Mouse (Mus musculus): ENCODE data around the gene Gm1123. TPM values are rescaled to one million over a fixed set of nuclear protein-coding genes. Genes with fewer than 3 reads are reported as not detected.

Gene Gm1123
- polyA plus RNA-seq, 1 experiment from 2014 or later, result not detected

DNA sequence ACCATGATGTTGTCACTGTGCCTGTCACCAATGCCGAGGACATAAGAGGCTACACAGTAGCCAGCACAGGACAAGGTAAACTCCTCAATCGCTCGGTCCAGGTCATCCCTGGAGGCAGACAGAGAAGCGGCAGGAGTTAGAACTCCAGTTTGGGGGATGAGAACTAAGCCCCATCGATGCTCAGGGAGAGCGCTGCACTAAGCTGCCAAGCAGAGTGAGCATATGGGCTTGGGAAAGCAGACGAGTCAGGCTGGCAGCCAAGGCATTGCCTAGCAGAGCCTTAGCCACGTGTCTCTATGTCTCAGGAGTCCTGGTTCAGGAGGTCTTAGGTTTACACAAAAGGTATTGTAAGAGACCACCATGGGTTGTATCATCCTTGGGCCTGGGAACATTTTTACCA lies 9.2 kb upstream of the Gm1123 start:
- H3K4me1 ChIP-seq, result no peaks in the 10 kb centered on the region
- no peak overlapping the region for H3K4me3 ChIP-seq (replicated peaks)
- H3K9me3 ChIP-seq (replicated peaks), result no peaks in the 10 kb centered on the region
- no peak overlapping the region for H3K4me2 ChIP-seq (replicated peaks)
- WGBS, result 86% methylated on average over 8 of the region's 8 CpGs
- H3K36me3 ChIP-seq, result 0 out of 2 replicates have a peak, but pooled peaks cover 12% of the 10 kb centered on the region
- H3K9ac ChIP-seq, result no peak overlapping the region
- H3K27me3 ChIP-seq, result no peaks in the 10 kb centered on the region
- H3K27ac ChIP-seq (replicated peaks), result no peak overlapping the region
- no peak for ATAC-seq (ENCODE audit: insufficient number of reproducible peaks, low FRiP score, low TSS enrichment, low read depth)

DNA sequence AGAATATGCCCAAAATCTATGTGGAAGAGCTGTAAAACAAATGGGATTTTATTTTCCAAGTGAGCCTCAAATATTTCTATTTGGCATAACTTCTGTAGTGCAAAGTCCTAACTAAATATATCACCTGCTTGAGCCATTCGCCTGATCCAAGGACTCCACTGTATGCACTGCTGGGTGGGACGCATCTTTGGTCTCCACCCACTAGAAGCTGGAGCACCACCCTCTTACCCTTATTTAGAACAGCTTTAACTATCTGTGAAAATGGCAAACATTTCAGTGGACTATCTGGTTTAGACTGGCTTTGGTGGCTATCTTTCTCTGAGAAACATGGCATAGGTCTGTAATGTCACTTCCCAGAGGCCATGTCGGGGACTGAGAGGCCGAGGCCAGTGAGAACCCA lies 7.1 kb upstream of the Gm1123 start:
- 93% methylated on average over 4 of the region's 4 CpGs for WGBS
- Histone ChIP-seq H3K4me2 (replicated peaks) (no peak overlapping the region), H3K9me3 (replicated peaks) (no peaks in the 10 kb centered on the region), H3K27ac (replicated peaks) (no peak overlapping the region), H3K4me1 (no peaks in the 10 kb centered on the region), H3K36me3 (0 out of 2 replicates have a peak, but pooled peaks cover 12% of the 10 kb centered on the region), H3K4me3 (replicated peaks) (no peak overlapping the region), H3K27me3 (no peaks in the 10 kb centered on the region), H3K9ac (no peak overlapping the region)
- ATAC-seq (ENCODE audit: insufficient number of reproducible peaks, low FRiP score, low TSS enrichment, low read depth), result no peak

DNA sequence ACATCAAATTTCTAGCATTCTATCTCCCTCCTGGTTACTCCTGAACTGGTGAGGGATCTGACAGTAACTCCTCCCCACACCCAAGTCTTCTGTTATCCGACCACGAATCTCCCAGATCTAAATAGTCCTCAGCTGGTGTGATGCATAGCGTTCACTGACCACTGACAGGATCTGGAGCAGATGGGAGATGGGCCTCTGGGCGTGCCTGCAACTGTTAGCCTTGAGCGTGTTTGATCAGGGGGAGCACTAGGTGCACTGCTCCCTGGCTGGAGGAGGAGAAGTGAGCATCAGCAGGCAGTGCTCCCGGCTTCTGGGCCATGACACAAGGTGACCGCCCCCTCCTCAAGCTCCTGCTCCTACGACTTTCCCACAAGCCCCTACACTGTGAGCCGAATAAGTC lies 6.5 kb upstream of the Gm1123 start:
- Histone ChIP-seq H3K9ac (no peak overlapping the region), H3K36me3 (0 out of 2 replicates have a peak, but pooled peaks cover 12% of the 10 kb centered on the region), H3K4me2 (replicated peaks) (no peak overlapping the region), H3K27ac (replicated peaks) (no peak overlapping the region), H3K27me3 (no peaks in the 10 kb centered on the region), H3K9me3 (replicated peaks) (no peaks in the 10 kb centered on the region), H3K4me1 (no peaks in the 10 kb centered on the region), H3K4me3 (replicated peaks) (no peak overlapping the region)
- WGBS, result 74% methylated on average over 9 of the region's 9 CpGs
- ATAC-seq (ENCODE audit: insufficient number of reproducible peaks, low FRiP score, low TSS enrichment, low read depth), result no peak

DNA sequence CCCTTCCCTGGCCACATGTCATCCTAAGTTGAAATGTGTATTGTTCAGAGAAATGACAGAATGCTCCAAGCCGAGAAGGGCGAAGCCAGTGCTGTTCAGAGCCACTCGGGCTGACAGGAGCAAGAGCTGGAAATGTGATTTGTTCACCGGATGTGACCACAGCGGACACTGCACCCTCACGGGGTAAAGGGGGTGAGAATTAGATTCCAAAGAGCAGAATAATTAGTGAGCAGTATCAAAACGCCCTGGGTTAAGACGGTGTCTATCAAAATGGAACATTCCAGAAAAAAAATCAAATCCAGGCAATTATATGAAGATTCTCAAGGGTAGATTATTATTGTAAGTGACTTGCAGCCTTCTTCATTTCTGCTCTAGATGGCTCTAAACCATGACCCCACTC lies 1.4 kb downstream of the Gm1123 start:
- no peak for ATAC-seq (ENCODE audit: insufficient number of reproducible peaks, low FRiP score, low TSS enrichment, low read depth)
- WGBS, result 88% methylated on average over 8 of the region's 8 CpGs
- H3K9me3 ChIP-seq (replicated peaks), result no peaks in the 10 kb centered on the region
- H3K4me1 ChIP-seq, result no peaks in the 10 kb centered on the region
- no peaks in the 10 kb centered on the region for H3K27me3 ChIP-seq
- H3K4me2 ChIP-seq (replicated peaks), result no peak overlapping the region
- H3K36me3 ChIP-seq, result 0 out of 2 replicates have a peak, but pooled peaks cover 4% of the 10 kb centered on the region
- H3K9ac ChIP-seq, result no peak overlapping the region
- H3K27ac ChIP-seq (replicated peaks), result no peak overlapping the region
- H3K4me3 ChIP-seq (replicated peaks), result no peak overlapping the region

DNA sequence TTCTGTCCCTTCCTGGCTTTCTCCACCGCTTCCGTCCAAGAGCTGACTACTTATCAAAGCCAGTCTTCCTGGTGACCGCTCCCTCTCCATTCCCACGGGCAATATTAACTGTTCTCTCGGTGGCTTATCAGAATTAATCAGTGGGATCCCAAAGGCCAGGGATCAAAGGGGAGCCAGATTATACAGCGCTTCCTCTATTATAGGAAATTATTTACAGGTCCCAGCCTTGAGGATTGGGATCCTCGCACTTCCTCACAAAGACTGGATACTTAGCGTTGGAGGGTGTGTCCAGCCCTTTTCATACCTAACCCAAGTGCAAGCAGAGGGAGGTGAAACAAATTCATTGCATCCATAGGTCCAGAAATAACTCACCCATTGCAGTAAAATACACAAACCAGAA lies 3.5 kb downstream of the Gm1123 start:
- no peaks in the 10 kb centered on the region for H3K27me3 ChIP-seq
- ATAC-seq (ENCODE audit: insufficient number of reproducible peaks, low FRiP score, low TSS enrichment, low read depth), result no peak
- H3K4me1 ChIP-seq, result no peaks in the 10 kb centered on the region
- no peaks in the 10 kb centered on the region for H3K9me3 ChIP-seq (replicated peaks)
- no peak overlapping the region for H3K4me2 ChIP-seq (replicated peaks)
- H3K9ac ChIP-seq, result no peak overlapping the region
- WGBS, result 75% methylated on average over 8 of the region's 8 CpGs
- no peak overlapping the region for H3K4me3 ChIP-seq (replicated peaks)
- 0 out of 2 replicates have a peak, but pooled peaks cover 4% of the 10 kb centered on the region for H3K36me3 ChIP-seq
- no peak overlapping the region for H3K27ac ChIP-seq (replicated peaks)

DNA sequence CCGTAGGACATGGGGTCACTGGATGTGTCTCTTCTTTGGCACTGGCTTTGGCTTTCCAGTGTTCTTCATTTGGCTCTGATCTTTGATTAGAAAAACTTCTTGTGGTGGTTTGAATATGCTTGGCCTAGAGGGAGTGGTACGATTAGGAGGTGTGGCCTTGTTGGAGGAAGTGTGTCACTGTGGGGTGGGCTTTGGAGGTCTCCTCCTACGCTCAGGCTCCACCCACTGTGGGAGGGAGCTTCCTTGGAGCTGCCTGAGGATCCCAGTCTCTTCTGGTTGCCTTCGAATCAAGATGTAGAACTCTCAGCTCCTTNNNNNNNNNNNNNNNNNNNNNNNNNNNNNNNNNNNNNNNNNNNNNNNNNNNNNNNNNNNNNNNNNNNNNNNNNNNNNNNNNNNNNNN lies 13.8 kb downstream of the Gm1123 start:
- ATAC-seq (ENCODE audit: insufficient number of reproducible peaks, low FRiP score, low TSS enrichment, low read depth), result no peak
- Histone ChIP-seq H3K27me3 (no peaks in the 10 kb centered on the region), H3K27ac (replicated peaks) (no peak overlapping the region), H3K36me3 (no peaks in the 10 kb centered on the region), H3K9ac (no peak overlapping the region), H3K4me3 (replicated peaks) (no peak overlapping the region), H3K4me2 (replicated peaks) (no peak overlapping the region), H3K4me1 (no peaks in the 10 kb centered on the region), H3K9me3 (replicated peaks) (no peaks in the 10 kb centered on the region)
- WGBS, result 82% methylated on average over 4 of the region's 4 CpGs

DNA sequence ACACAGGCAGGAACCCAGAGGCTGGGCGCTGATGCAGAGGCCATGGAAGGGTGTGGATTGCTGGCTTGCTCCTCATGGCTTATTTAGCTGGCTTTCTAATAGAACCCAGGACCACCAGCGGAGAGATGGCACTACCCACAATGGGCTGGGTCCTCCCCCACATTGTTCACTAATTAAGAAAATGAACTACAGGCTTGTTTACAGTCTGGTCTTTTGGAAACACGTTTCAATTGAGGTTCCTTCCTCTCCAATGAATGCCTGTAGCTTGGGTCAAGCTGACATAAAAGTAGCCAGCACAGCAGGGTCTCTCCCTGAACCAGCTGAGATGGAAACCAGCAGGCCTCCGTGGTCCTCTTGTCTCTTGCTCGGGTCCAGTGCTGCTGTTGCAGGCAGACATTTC lies 14.3 kb downstream of the Gm1123 start:
- ATAC-seq (ENCODE audit: insufficient number of reproducible peaks, low FRiP score, low TSS enrichment, low read depth), result no peak
- no peak overlapping the region for H3K4me3 ChIP-seq (replicated peaks)
- 38% methylated on average over 5 of the region's 5 CpGs for WGBS

DNA sequence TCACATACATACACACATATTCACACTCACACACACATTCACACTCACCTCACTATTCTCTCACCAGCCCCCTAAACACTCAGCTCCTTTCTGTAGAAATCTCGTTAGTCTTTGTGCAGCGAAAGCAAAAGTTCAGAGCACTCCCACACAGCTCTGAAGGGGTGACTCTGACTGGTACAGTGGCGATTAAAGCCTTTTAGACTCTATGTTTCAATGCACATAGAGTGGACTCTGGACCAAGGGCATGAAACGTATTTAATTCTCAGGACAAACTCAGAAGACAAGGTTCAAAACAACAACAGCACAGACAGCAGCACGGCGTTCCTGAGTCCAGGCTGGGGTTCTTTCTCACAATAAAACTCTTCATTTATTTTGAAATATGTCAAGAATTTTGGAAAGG lies 17.8 kb downstream of the Gm1123 start:
- Histone ChIP-seq H3K36me3 (no peaks in the 10 kb centered on the region), H3K27ac (replicated peaks) (no peak overlapping the region), H3K9ac (no peak overlapping the region), H3K4me1 (no peaks in the 10 kb centered on the region), H3K9me3 (replicated peaks) (no peaks in the 10 kb centered on the region), H3K4me3 (replicated peaks) (no peak overlapping the region), H3K27me3 (no peaks in the 10 kb centered on the region), H3K4me2 (replicated peaks) (no peak overlapping the region)
- ATAC-seq (ENCODE audit: insufficient number of reproducible peaks, low FRiP score, low TSS enrichment, low read depth), result no peak
- WGBS, result 82% methylated on average over 6 of the region's 6 CpGs

More for the DNA sequence above, 14.3 kb downstream of the Gm1123 start:
- no peaks in the 10 kb centered on the region for H3K27me3 ChIP-seq
- H3K9ac ChIP-seq, result no peak overlapping the region
- H3K9me3 ChIP-seq (replicated peaks), result no peaks in the 10 kb centered on the region
- H3K4me1 ChIP-seq, result no peaks in the 10 kb centered on the region
- no peak overlapping the region for H3K4me2 ChIP-seq (replicated peaks)
- no peak overlapping the region for H3K27ac ChIP-seq (replicated peaks)
- no peaks in the 10 kb centered on the region for H3K36me3 ChIP-seq

DNA sequence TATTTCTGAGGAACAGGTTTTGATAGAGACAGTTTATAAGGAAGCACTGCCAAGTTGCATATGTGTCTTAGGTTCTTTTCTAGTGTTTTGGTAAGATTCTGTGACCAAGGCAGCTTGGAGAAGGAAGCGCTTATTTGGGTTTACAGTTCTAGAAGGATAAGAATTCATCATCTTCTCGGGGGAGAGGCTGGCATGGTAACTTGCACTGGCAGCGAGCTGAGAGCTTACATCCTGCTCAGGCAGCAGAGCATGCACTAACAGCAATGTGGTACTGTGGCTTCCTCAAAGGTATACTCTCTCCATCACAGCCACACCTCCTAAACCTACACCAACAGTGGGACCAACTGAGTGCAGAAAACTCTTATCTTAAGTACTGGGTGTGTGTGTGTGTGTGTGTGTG lies 18.8 kb downstream of the Gm1123 start:
- Histone ChIP-seq H3K4me1 (no peaks in the 10 kb centered on the region), H3K4me2 (replicated peaks) (no peak overlapping the region), H3K9ac (no peak overlapping the region), H3K36me3 (no peaks in the 10 kb centered on the region), H3K27me3 (no peaks in the 10 kb centered on the region), H3K27ac (replicated peaks) (no peak overlapping the region), H3K4me3 (replicated peaks) (no peak overlapping the region), H3K9me3 (replicated peaks) (no peaks in the 10 kb centered on the region)
- no peak for ATAC-seq (ENCODE audit: insufficient number of reproducible peaks, low FRiP score, low TSS enrichment, low read depth)
- 70% methylated on average over 3 of the region's 3 CpGs for WGBS

DNA sequence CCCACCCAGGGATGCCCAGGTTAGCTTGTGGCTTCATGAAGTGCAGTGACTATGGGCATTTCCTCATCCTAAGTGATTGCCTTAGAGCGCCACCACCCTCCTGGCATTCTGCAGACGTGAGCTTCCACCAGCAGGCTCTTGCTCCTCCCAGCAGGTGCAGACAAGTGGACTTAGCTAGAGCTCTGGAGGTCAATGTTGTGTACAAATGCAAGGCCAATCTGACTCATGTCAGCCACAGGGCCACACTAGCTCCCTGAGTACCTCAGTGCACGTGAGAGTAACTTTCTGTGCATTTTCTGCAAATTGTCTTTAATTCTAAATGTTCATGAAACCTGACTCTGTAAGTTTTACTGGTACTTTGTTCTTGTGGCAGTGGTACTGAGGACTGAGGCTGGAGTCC lies 19.2 kb downstream of the Gm1123 start:
- no peaks in the 10 kb centered on the region for H3K9me3 ChIP-seq (replicated peaks)
- ATAC-seq (ENCODE audit: insufficient number of reproducible peaks, low FRiP score, low TSS enrichment, low read depth), result no peak
- WGBS, result 54% methylated on average over 3 of the region's 3 CpGs

DNA sequence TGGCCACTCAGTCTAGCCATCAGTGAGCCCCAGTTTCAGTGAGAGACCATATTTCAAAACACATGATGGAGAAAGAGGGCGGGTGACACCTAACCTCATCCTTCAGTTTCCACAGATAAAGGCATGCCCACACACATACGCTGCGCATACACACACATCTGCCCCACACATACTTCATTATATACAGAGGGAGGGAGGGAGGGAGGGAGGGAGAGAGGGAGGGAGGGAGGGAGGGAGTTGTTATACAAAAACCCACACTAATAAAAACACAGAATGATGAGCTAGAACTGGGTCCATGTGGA lies 25.7 kb downstream of the Gm1123 start:
- no peaks in the 10 kb centered on the region for H3K4me1 ChIP-seq
- no peak overlapping the region for H3K9ac ChIP-seq
- no peak overlapping the region for H3K4me3 ChIP-seq (replicated peaks)
- H3K4me2 ChIP-seq (replicated peaks), result no peak overlapping the region
- ATAC-seq (ENCODE audit: insufficient number of reproducible peaks, low FRiP score, low TSS enrichment, low read depth), result no peak
- no peaks in the 10 kb centered on the region for H3K27me3 ChIP-seq
- no peaks in the 10 kb centered on the region for H3K9me3 ChIP-seq (replicated peaks)
- WGBS, result 92% methylated on average over 3 of the region's 3 CpGs
- H3K27ac ChIP-seq (replicated peaks), result no peak overlapping the region
- no peaks in the 10 kb centered on the region for H3K36me3 ChIP-seq

More for the DNA sequence above, 19.2 kb downstream of the Gm1123 start:
- no peak overlapping the region for H3K9ac ChIP-seq
- H3K4me3 ChIP-seq (replicated peaks), result no peak overlapping the region
- H3K27me3 ChIP-seq, result no peaks in the 10 kb centered on the region
- H3K4me2 ChIP-seq (replicated peaks), result no peak overlapping the region
- no peaks in the 10 kb centered on the region for H3K36me3 ChIP-seq
- no peak overlapping the region for H3K27ac ChIP-seq (replicated peaks)
- H3K4me1 ChIP-seq, result no peaks in the 10 kb centered on the region

DNA sequence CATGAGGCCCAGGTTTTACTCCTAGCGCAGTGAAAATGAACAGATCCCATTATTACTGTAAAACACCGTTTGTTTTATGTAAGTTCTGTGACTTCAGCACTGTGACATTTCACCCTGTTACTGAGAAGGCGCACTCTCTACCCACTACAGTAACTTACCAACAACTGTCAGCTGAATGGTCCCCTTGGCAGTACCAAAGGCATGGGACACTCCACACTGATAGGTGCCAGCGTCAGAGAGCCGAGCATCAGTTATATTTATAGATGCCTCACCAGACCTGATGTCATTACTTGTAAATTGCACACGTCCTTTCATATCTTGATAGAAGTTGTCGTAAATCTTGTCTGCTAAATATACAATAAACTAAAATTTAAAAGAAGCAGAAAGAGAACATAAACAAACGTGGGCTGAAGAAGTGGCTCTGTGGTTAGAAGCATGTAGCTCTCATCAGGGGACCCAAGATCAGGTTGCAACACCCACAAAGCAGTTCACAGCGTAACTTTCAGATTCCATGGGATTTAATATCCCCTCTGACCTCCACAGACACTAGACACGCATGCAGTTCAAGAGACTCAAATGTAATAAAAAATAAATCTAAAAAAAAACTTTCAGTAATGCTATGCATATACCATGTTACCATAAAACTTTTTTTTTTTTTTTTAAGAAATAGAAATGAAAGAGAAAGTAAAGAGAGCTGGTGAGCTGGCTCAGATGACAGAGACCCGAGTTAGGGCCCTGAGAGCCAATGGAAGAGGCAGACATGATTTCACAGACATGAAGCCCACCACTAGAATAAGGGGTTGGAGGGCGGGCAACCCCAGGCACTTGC lies 26.2 kb downstream of the Gm1123 start:
- Histone ChIP-seq H3K4me3 (replicated peaks) (no peak overlapping the region), H3K9me3 (replicated peaks) (no peaks in the 10 kb centered on the region), H3K4me2 (replicated peaks) (no peak overlapping the region), H3K27ac (replicated peaks) (no peak overlapping the region), H3K4me1 (no peaks in the 10 kb centered on the region), H3K36me3 (no peaks in the 10 kb centered on the region), H3K9ac (no peak overlapping the region), H3K27me3 (no peaks in the 10 kb centered on the region)
- ATAC-seq (ENCODE audit: insufficient number of reproducible peaks, low FRiP score, low TSS enrichment, low read depth), result no peak
- 64% methylated on average over 12 of the region's 12 CpGs for WGBS

Data from embryonic facial prominence, embryonic 15.5 days (tissue).